Mouse (Mus musculus) C2C12 (cell line): ENCODE data around the gene Gcc2.

Experiments
- CEBPB ChIP-seq: IDR thresholded peaks from one replicate; pipeline ENCODE4 v1.6.1; 2011; ENCODE audit warnings: low read depth, mild to moderate bottlenecking, control low read depth, moderate library complexity
- CTCF ChIP-seq: IDR thresholded peaks from one replicate; pipeline ENCODE4 v1.5.1; 2011; ENCODE audit not compliant: control insufficient read depth, insufficient read depth, insufficient read length
- FOSL1 ChIP-seq: IDR thresholded peaks from one replicate; pipeline ENCODE4 v1.8.0; 2011; ENCODE audit warnings: mild to moderate bottlenecking, low read length; ENCODE audit not compliant: poor library complexity, insufficient read depth, severe bottlenecking
- MAX ChIP-seq: IDR thresholded peaks from one replicate; pipeline ENCODE4 v1.6.1; 2011; ENCODE audit warnings: mild to moderate bottlenecking, control low read depth
- MYOG ChIP-seq: IDR thresholded peaks from one replicate; pipeline ENCODE4 v1.6.1; 2011; ENCODE audit not compliant: control insufficient read depth, insufficient read length; ENCODE audit errors: extremely low read depth
- USF1 ChIP-seq: IDR thresholded peaks from one replicate; pipeline ENCODE4 v1.6.1; 2011; ENCODE audit warnings: low read depth, mild to moderate bottlenecking, control low read depth, moderate library complexity

DNA sequence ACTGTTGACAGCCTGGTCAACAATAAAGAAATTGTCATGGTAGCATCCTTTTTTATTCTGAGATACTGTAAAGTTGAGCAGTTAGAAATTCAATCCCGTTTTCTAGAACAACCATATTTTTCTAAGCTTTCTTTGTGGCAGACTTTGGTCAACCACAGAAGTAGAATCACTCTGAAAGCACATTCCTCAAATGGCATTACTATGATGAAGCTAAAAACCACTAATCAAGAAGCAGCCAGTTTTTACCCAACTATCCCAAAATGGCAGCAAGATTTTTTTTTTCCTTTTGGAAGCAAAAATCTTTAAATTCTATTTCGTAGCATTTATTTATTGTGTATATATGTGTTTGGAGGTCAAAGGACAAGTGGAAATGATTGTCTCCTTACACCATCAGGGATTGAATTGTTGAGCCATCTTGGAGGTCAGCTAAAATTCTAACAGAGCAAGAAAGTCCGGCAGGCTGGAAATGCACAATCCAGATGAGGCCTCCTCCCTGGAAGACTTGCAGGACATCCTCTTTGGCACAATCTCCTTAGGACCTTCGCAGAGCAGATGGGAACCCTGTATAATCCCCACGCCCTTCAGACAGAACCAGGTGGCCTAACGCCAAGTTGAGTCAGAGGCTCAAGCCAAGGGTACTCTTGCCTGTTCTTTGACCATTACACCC lies 67.2 kb downstream of the Gcc2 start:
- TF ChIP-seq FOSL1 (peak; percentile 53), CEBPB (no peak), CTCF (no peak), MYOG (no peak), MAX (peak; percentile 54), USF1 (no peak)
